Mouse (Mus musculus) liver, adult 2 months (tissue): Measurements from ENCODE around the gene Syt1.

Experiments
- CTCF ChIP-seq: fragments of 200-500 bp; IDR thresholded peaks from 2 replicates; pipeline ENCODE4 v1.5.1; 2011; ENCODE audit warnings: low read depth, low read length, control low read depth
- POLR2A ChIP-seq: fragments of 200-500 bp; IDR thresholded peaks from 2 replicates; pipeline ENCODE4 v1.6.1; 2011; ENCODE audit warnings: low read length, control low read depth; ENCODE audit not compliant: insufficient read depth; ENCODE audit errors: extremely low read depth

DNA sequence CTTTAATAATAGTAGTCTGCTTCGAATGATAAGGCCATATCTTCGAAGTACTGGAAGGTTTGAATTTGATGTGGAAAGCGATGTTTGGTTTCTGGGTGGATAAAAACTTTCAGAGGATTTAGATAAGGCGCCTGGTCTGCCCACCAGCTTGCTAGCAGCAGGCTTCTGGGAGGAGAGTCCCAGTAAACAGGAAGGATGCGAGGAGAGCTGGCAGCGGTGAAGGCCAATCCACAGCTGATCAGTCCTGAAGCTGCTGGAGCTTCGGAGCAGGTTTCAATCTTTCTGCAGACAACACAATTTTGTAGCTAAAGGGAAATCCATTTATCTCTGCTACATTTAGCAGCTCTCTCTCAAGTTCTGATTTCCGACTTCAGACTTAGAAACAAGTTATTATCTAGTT is 358.7 kb downstream of the Syt1 start:
- no peak for TF ChIP-seq POLR2A
- no peak for TF ChIP-seq CTCF
